Mouse (Mus musculus): Measurements from ENCODE around the gene Rufy4. TPM values are rescaled to one million over a fixed set of nuclear protein-coding genes. Genes with fewer than 3 reads are reported as not detected.
"Not testable (repeated sequence)": the region's sequence is repeated elsewhere in the genome, so short reads cannot be mapped to it uniquely, and the experiment has no call there.

The Rufy4 gene
- polyA plus RNA-seq, 1 experiment: not detected

- H3K27ac ChIP-seq (ENCODE audit: insufficient read depth, low read depth, low read length): no peak within 1 kb of the TSS
- 82% methylated on average over 8 of the region's 8 CpGs for WGBS
- TF ChIP-seq POLR2A (IDR thresholded peaks at IDR 0.05; ENCODE audit: insufficient read depth, low read depth, low read length): no peak
- no peak for TF ChIP-seq CTCF (IDR thresholded peaks at IDR 0.05; ENCODE audit: insufficient read depth, low read depth, low read length)
- H3K4me1 ChIP-seq (ENCODE audit: control insufficient read depth, insufficient read depth, low read length): no peaks in the 10 kb centered on the region
- no peak within 1 kb of the TSS for H3K4me3 ChIP-seq (ENCODE audit: insufficient read depth, low read depth, low read length)
Observed at GRCm38 (mm10) chr1:74153461-74154184, 28.3 kb downstream of the Rufy4 start, which contains the start of gene Cxcr2. Gene Cxcr2, plus strand, starts transcription at chr1:74153989.

GRCm38 (mm10) chr1:74155435-74156012 lies 30.2 kb downstream of the Rufy4 start:
- Histone ChIP-seq H3K27ac (ENCODE audit: insufficient read depth, low read depth, low read length) (no peak overlapping the region), H3K4me1 (ENCODE audit: control insufficient read depth, insufficient read depth, low read length) (no peaks in the 10 kb centered on the region), H3K4me3 (ENCODE audit: insufficient read depth, low read depth, low read length) (no peak overlapping the region)
- no peak for TF ChIP-seq CTCF (IDR thresholded peaks at IDR 0.05; ENCODE audit: insufficient read depth, low read depth, low read length)
- no peak for TF ChIP-seq POLR2A (IDR thresholded peaks at IDR 0.05; ENCODE audit: insufficient read depth, low read depth, low read length)
- WGBS: 84% methylated on average over 6 of the region's 6 CpGs

- 72% methylated on average over 14 of the region's 14 CpGs for WGBS
- Histone ChIP-seq H3K27ac (ENCODE audit: insufficient read depth, low read depth, low read length) (no peak overlapping the region), H3K4me1 (ENCODE audit: control insufficient read depth, insufficient read depth, low read length) (no peaks in the 10 kb centered on the region), H3K4me3 (ENCODE audit: insufficient read depth, low read depth, low read length) (no peak overlapping the region)
- TF ChIP-seq POLR2A (IDR thresholded peaks at IDR 0.05; ENCODE audit: insufficient read depth, low read depth, low read length): no peak
- TF ChIP-seq CTCF (IDR thresholded peaks at IDR 0.05; ENCODE audit: insufficient read depth, low read depth, low read length): no peak
Observed at GRCm38 (mm10) chr1:74156381-74156910, 31.1 kb downstream of the Rufy4 start.

- H3K4me3 ChIP-seq (ENCODE audit: insufficient read depth, low read depth, low read length); H3K27ac ChIP-seq (ENCODE audit: insufficient read depth, low read depth, low read length); H3K4me1 ChIP-seq (ENCODE audit: control insufficient read depth, insufficient read depth, low read length): not testable (repeated sequence)
- 87% methylated on average over 5 of the region's 5 CpGs for WGBS
Observed at GRCm38 (mm10) chr1:74159613-74160012, 34.3 kb downstream of the Rufy4 start.

GRCm38 (mm10) chr1:74160036-74160435 lies 34.7 kb downstream of the Rufy4 start:
- WGBS: 78% methylated on average over 2 of the region's 2 CpGs
- TF ChIP-seq POLR2A (IDR thresholded peaks at IDR 0.05; ENCODE audit: insufficient read depth, low read depth, low read length) (no peak), CTCF (IDR thresholded peaks at IDR 0.05; ENCODE audit: insufficient read depth, low read depth, low read length) (no peak)
- no peaks in the 10 kb centered on the region for H3K4me1 ChIP-seq (ENCODE audit: control insufficient read depth, insufficient read depth, low read length)
- no peak overlapping the region for H3K27ac ChIP-seq (ENCODE audit: insufficient read depth, low read depth, low read length)
- no peak overlapping the region for H3K4me3 ChIP-seq (ENCODE audit: insufficient read depth, low read depth, low read length)

- WGBS: 80% methylated on average over 5 of the region's 5 CpGs
- H3K4me1 ChIP-seq (ENCODE audit: control insufficient read depth, insufficient read depth, low read length): no peaks in the 10 kb centered on the region
- H3K27ac ChIP-seq (ENCODE audit: insufficient read depth, low read depth, low read length): no peak overlapping the region
- TF ChIP-seq CTCF (IDR thresholded peaks at IDR 0.05; ENCODE audit: insufficient read depth, low read depth, low read length) (no peak), POLR2A (IDR thresholded peaks at IDR 0.05; ENCODE audit: insufficient read depth, low read depth, low read length) (no peak)
- no peak overlapping the region for H3K4me3 ChIP-seq (ENCODE audit: insufficient read depth, low read depth, low read length)
Observed at GRCm38 (mm10) chr1:74167136-74167535, 41.8 kb downstream of the Rufy4 start.

- WGBS: 87% methylated on average over 3 of the region's 3 CpGs
- Histone ChIP-seq H3K27ac (ENCODE audit: insufficient read depth, low read depth, low read length) (no peak overlapping the region), H3K4me1 (ENCODE audit: control insufficient read depth, insufficient read depth, low read length) (no peaks in the 10 kb centered on the region), H3K4me3 (ENCODE audit: insufficient read depth, low read depth, low read length) (no peak overlapping the region)
- no peak for TF ChIP-seq POLR2A (IDR thresholded peaks at IDR 0.05; ENCODE audit: insufficient read depth, low read depth, low read length)
- TF ChIP-seq CTCF (IDR thresholded peaks at IDR 0.05; ENCODE audit: insufficient read depth, low read depth, low read length): no peak
Observed at GRCm38 (mm10) chr1:74169721-74170120, 44.4 kb downstream of the Rufy4 start.

- H3K4me1 ChIP-seq (ENCODE audit: control insufficient read depth, insufficient read depth, low read length): no peaks in the 10 kb centered on the region
- WGBS: 82% methylated on average over 3 of the region's 3 CpGs
- no peak overlapping the region for H3K4me3 ChIP-seq (ENCODE audit: insufficient read depth, low read depth, low read length)
- TF ChIP-seq CTCF (IDR thresholded peaks at IDR 0.05; ENCODE audit: insufficient read depth, low read depth, low read length) (no peak), POLR2A (IDR thresholded peaks at IDR 0.05; ENCODE audit: insufficient read depth, low read depth, low read length) (no peak)
- H3K27ac ChIP-seq (ENCODE audit: insufficient read depth, low read depth, low read length): no peak overlapping the region
Observed at GRCm38 (mm10) chr1:74172722-74173121, 47.4 kb downstream of the Rufy4 start.

GRCm38 (mm10) chr1:74175731-74176130 lies 50.4 kb downstream of the Rufy4 start:
- Histone ChIP-seq H3K4me1 (ENCODE audit: control insufficient read depth, insufficient read depth, low read length) (no peaks in the 10 kb centered on the region), H3K27ac (ENCODE audit: insufficient read depth, low read depth, low read length) (no peak overlapping the region), H3K4me3 (ENCODE audit: insufficient read depth, low read depth, low read length) (no peak overlapping the region)
- 89% methylated on average over 4 of the region's 4 CpGs for WGBS
- TF ChIP-seq CTCF (IDR thresholded peaks at IDR 0.05; ENCODE audit: insufficient read depth, low read depth, low read length): no peak
- no peak for TF ChIP-seq POLR2A (IDR thresholded peaks at IDR 0.05; ENCODE audit: insufficient read depth, low read depth, low read length)

Data from olfactory bulb, adult 2 months (tissue).